Mouse (Mus musculus): ENCODE data around the gene Higd1a.
A peak's percentile ranks its signal among the peaks of the same experiment; 100 is the strongest.

Higd1a gene

GRCm38 (mm10) chr9:121858153-121858488 lies at the start of gene Higd1a:
Higd1a (minus strand) TSS chr9:121858362.
- no peak for DNase-seq (ENCODE audit: low read depth)

DNA sequence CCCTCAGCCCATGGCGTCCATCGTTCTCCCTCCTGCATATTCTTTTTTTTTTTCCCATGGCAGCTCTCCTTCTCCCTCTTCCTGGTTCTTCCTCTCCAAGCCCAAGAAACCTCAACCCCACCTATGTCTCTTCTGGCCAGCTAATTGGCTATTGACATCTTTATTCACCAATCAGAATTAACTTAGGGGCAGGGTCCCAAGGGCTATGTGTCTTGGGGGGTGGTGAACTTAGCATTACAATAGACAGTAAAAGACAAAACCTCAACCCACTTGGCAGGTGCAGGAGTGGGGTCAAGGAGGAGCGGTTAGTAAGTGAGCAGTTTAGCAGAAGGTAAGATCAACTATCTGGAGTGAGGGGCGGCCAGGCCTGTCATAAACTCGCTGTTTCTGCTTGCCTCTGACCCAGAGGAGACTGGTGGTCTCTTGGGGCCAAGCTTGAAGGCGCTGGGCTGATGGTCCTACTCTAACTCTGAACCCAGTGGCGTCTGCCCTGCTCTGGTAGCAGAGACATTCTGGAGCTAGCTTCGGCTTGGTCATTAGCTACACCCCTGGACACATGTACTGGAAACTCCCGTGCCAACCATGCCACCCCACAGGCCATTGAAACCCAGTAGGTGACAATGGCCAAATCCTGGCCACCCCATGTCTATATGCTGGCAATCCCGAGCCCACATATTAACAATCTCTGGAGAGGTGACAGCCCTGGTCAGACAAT lies 49.4 kb upstream of the Higd1a start:
- no peak for DNase-seq (ENCODE audit: low read depth)

GRCm38 (mm10) chr9:121906456-121906855 lies 48.3 kb upstream of the Higd1a start:
- no peak for DNase-seq (ENCODE audit: low read depth)

GRCm38 (mm10) chr9:121905556-121906185 lies 47.5 kb upstream of the Higd1a start:
- no peak for DNase-seq (ENCODE audit: low read depth)

- no peak for DNase-seq (ENCODE audit: low read depth)
Observed at GRCm38 (mm10) chr9:121904946-121905345, 46.8 kb upstream of the Higd1a start.

DNA sequence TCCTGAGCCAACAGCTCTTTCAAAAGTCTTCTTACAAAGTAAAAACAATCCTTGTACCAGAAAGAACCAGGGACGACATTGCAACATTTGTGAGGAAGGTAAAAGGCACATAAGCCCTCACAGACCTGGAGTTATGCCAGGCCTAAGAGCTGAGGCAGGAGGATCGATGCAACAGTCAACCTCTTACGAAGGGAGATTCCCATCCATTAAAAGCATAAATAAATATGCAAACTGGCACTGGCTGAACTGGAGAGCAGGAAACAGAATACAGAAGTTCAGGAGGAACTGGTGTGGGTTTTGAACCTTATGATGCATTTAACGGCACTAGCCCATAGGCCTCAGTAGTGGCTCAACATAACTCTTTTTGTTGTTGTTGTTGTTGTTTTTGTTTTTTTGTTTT lies 46.2 kb upstream of the Higd1a start:
- DNase-seq (ENCODE audit: low read depth) = no peak

GRCm38 (mm10) chr9:121903476-121904305 lies 45.5 kb upstream of the Higd1a start:
- no peak for DNase-seq (ENCODE audit: low read depth)

DNA sequence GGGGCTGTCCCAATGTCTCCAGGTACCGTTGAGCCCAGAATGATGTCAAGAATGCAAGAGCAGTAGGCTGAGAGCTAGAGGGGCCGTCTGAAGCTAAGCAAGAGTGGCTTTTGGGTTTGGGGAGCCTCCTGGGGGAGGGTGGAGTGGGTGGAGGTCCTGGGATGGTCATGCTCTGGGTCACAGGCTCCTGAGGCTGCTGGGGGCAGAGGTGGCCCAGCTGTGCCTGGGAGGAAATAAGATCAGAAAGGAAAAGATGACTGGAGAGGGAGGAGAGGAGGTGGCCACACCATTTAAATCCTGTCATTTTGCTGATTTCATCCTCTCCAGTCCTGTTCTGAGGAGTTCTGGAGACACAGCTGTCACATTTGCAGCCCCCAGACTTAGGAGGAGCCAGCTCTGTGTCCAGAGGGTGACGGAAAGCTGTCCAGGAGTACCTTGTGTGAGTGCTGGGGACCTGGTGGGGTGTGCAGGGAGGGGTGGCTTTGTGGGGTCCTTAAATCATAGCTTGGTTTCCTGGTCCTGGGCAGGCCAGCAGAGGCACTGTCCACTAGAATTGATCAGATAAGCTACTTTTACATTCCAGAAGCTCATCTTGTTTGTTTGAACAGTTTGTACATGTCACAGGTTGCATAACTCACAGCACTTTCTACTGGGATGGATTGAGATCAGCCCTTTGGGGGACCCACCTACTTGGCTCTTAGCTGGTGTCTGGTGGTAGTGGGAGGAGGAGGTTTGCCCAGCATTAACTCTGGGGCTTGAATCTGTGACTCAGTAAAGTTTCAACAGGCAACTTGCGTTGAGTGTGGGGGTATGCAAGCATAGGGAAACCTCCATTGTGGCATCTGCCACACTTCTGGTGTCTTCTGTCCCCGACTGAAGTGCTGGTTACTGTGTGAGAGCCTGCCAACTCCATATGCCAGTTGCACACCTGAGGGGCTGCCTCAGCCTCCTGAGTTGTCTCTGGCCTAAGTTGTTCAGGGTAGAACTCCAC lies 43.8 kb upstream of the Higd1a start:
- DNase-seq (ENCODE audit: low read depth) = no peak

- no peak for DNase-seq (ENCODE audit: low read depth)
Observed at GRCm38 (mm10) chr9:121900282-121900855, 42.2 kb upstream of the Higd1a start.

- DNase-seq (ENCODE audit: low read depth) = no peak
Observed at GRCm38 (mm10) chr9:121899306-121899705, 41.1 kb upstream of the Higd1a start.

DNA sequence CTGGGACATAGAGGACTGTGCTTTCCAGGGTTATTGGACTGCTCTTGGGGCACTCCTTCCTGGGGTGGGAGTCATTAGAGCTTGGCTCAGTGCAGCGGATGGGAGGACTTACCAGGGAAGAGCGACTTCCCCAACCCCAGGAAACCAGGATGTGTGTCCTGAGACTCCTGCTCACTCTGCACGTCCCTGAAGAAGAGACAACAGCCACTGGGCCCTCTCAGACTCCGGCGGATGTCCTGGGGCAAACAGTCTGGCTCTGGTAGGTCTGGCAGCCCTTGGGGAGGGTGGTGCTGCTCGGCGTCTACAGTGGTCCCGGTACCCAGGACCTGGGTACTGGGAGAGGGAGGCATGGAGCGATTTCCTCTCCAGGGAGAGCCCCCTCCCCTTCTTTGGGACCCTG lies 40.1 kb upstream of the Higd1a start, which contains the start of gene Ackr2:
TSS of gene Ackr2 (plus strand) at position 111 of the 400 bp plus-strand sequence.
- DNase-seq (ENCODE audit: low read depth) = no peak

- no peak for DNase-seq (ENCODE audit: low read depth)
Observed at GRCm38 (mm10) chr9:121896820-121897219, 38.7 kb upstream of the Higd1a start.

- DNase-seq (ENCODE audit: low read depth) = no peak
Observed at GRCm38 (mm10) chr9:121895392-121895993, 37.3 kb upstream of the Higd1a start.

DNA sequence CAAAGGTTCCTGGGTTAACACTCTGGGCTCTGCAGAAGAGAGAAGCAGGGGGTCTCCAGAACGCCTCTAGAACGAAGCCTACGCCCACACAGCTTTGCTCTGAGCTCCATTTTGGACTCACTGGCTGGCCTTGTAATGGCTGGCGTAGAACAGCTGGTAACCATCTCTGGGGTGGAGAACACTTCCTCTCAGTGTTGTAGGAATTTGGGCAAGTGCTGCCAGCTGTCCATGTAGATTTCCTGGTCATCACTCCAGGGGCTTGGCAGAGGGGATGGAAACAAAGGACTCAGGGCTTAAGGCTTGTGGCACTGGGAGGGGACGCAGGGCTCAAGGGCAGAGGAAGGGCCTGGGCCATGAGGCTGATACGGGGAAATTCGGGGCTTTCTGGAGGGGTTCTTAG lies 36.3 kb upstream of the Higd1a start:
- DNase-seq (ENCODE audit: low read depth) = no peak

DNA sequence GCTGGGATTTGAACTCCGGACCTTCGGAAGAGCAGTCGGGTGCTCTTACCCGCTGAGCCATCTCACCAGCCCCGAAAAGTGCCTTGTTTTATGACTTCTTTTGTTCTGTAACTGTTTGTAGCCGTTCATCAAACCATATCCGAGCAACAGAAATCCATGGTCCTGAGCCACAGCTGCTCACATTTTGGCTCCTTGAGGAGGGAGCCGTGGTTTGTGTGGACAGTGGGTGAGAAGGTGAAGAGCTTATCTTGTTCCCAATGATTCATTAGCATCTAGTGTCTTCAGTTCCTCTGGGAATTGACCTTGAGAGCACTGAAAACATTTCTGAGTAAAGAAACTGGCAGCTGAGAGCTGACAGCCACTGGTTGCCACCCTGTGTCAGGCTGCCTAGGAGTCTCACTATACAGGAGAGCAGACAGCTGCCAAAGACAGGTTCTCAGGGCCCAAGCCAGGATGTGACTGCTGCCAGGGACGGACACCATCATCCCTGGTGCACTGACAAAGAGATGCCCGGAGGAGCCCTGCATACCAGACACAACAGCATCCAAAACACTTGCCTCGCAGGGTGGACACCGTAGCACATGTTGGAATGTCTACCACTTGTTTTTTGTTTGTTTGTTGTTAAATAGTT lies 34.0 kb upstream of the Higd1a start:
- DNase-seq (ENCODE audit: low read depth) = no peak

DNA sequence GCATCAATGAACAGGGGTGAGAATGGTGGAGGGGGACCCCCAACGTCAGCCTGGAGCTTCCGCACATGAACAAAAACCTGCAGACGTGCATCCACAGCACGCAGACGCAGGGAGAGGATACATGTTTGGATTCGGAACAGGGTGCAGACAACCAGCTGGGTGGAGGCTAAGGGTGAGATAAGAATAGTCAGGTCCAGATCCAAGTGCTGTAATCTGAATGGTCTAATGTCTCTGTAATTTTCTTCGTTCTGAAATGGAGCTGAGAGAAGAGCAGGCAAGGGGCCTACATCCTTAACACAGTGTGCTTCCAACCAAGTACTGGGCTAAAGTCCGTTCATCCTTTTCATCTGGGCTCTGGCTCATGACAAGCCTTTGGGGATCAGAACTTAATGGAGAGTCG lies 33.1 kb upstream of the Higd1a start:
- no peak for DNase-seq (ENCODE audit: low read depth)

- DNase-seq (ENCODE audit: low read depth) = peak; percentile 35
Observed at GRCm38 (mm10) chr9:121890441-121890941, 32.3 kb upstream of the Higd1a start.

DNA sequence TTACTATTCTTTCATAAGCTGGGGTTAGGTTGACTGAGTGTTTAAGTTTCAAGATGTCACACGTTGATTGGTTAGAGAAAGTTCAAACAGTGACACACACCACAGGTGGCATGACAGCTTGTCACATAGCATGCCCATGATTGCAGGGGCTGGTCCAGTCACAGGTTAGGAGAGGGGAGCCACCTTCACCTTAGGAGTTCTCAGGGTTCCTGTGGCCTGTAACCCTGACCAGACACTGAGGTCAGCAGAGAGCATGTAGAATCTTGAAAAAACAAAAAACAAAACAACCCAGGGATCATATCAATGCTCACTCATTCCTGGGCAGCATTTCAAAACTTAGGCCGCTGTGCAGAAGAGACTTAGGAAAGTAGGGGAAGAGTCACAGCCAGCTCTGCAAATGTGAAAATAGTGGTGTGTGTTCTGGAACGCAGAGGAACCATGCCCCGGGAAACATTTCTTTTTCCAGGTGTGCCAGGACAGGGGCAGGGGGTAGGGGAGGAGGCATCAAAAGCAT lies 31.8 kb upstream of the Higd1a start:
- no peak for DNase-seq (ENCODE audit: low read depth)

DNA sequence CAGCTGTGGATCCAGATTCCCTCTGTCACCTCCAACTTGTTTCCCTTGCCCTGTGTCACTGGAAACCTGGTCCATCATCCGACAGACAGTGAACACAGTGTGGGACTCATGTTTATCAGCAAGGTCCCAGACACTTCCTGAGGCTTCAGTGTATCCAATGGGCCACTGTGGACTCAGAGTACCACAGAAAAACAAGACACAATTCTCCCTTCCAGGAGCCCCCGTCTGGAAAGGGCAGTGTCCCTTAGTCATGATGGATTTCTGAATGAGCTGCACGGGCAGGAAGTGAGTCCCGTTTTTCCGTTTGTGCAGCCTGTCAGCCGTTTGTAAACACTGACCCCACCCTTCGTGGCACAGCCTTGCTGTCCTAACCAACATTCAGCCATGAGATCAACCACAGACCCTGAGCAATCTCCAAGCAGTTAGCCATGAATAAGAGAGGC lies 23.9 kb upstream of the Higd1a start:
- DNase-seq (ENCODE audit: low read depth) = peak; percentile 14

DNA sequence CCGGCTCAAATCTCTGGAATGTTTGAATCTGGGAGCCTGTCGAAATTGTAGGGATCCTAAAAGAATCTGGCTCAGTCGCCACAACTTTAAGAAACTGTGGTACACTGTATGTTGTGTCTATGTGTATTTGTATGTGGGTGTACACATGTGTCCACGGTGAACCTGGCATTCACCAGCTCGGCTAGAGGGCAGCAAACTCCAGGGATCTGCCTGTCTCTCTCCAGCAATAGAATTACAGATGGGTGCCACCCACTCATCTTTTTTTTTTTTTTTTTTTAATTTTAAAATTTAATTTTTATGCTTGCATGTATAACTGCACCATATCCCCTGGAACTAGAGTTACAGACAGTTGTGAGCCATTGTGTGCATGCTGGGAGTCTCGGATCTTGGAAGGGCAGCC lies 23.1 kb upstream of the Higd1a start:
- no peak for DNase-seq (ENCODE audit: low read depth)

Measured in induced T-regulatory cell, adult 2 months (primary cell).